Mouse (Mus musculus): ENCODE results near the gene Prr12. TPM values are rescaled to one million over a fixed set of nuclear protein-coding genes. Genes with fewer than 3 reads are reported as not detected.

The Prr12 gene
- polyA plus RNA-seq, 1 experiment from 2014 or later, result 3.4 TPM

GRCm38 (mm10) chr7:44996672-44997071 lies 56.0 kb downstream of the Prr12 start:
- Histone ChIP-seq H3K36me3 (ENCODE audit: control insufficient read depth, insufficient read depth, low read length) (peaks cover 8% of the 10 kb centered on the region; the same call in 1 of the 2 replicates), H3K9me3 (ENCODE audit: control insufficient read depth, low read length) (no peaks in the 10 kb centered on the region), H3K27ac (replicated peaks) (peak overlapping the region; percentile 56), H3K4me1 (replicated peaks; ENCODE audit: control insufficient read depth, insufficient read depth) (peaks cover 8% of the 10 kb centered on the region), H3K4me2 (replicated peaks; ENCODE audit: low read depth) (peak overlapping the region; percentile 79), H3K9ac (ENCODE audit: low read length) (peak overlapping the region; percentile 74), H3K27me3 (ENCODE audit: control insufficient read depth, insufficient read depth, low read length) (no peaks in the 10 kb centered on the region), H3K4me3 (ENCODE audit: low read depth, low read length) (peak overlapping the region; percentile 67)
- TF ChIP-seq EP300 (optimal IDR thresholded peaks at IDR 0.05) (no peak), CTCF (IDR thresholded peaks at IDR 0.05; ENCODE audit: low read depth) (no peak)
- 8% methylated on average over 10 of the region's 10 CpGs for WGBS
- DNase-seq (ENCODE audit: low spot score) (no peak), ATAC-seq (ENCODE audit: low FRiP score, low TSS enrichment) (no peak)

GRCm38 (mm10) chr7:44986879-44987718 lies 65.6 kb downstream of the Prr12 start:
- H3K4me1 ChIP-seq (replicated peaks; ENCODE audit: control insufficient read depth, insufficient read depth), result no peaks in the 10 kb centered on the region
- peak overlapping the region; percentile 67 for H3K9ac ChIP-seq (ENCODE audit: low read length)
- peak overlapping the region; percentile 82 for H3K27ac ChIP-seq (replicated peaks)
- peaks cover 3% of the 10 kb centered on the region; the same call in 1 of the 2 replicates for H3K36me3 ChIP-seq (ENCODE audit: control insufficient read depth, insufficient read depth, low read length)
- H3K9me3 ChIP-seq (ENCODE audit: control insufficient read depth, low read length), result no peaks in the 10 kb centered on the region
- no peaks in the 10 kb centered on the region for H3K27me3 ChIP-seq (ENCODE audit: control insufficient read depth, insufficient read depth, low read length)
- TF ChIP-seq CTCF (IDR thresholded peaks at IDR 0.05; ENCODE audit: low read depth) (no peak), EP300 (optimal IDR thresholded peaks at IDR 0.05) (no peak)
- ATAC-seq (ENCODE audit: low FRiP score, low TSS enrichment) (peak; percentile 53), DNase-seq (ENCODE audit: low spot score) (no peak)
- H3K4me3 ChIP-seq (ENCODE audit: low read depth, low read length), result peak overlapping the region; percentile 51
- WGBS, result under 1% methylated on average over 29 of the region's 29 CpGs
- peak overlapping the region; percentile 53 for H3K4me2 ChIP-seq (replicated peaks; ENCODE audit: low read depth)

- Histone ChIP-seq H3K4me2 (replicated peaks; ENCODE audit: low read depth) (peak within 1 kb of the TSS; percentile 86), H3K9me3 (ENCODE audit: control insufficient read depth, low read length) (no peaks in the 10 kb centered on the region), H3K4me3 (ENCODE audit: low read depth, low read length) (peak within 1 kb of the TSS; percentile 90), H3K36me3 (ENCODE audit: control insufficient read depth, insufficient read depth, low read length) (peaks cover 11% of the 10 kb centered on the region), H3K27ac (replicated peaks) (peak within 1 kb of the TSS; percentile 96), H3K27me3 (ENCODE audit: control insufficient read depth, insufficient read depth, low read length) (no peaks in the 10 kb centered on the region), H3K9ac (ENCODE audit: low read length) (peak within 1 kb of the TSS; percentile 93), H3K4me1 (replicated peaks; ENCODE audit: control insufficient read depth, insufficient read depth) (no peaks in the 10 kb centered on the region)
- ATAC-seq (ENCODE audit: low FRiP score, low TSS enrichment) (peak; percentile 97), DNase-seq (ENCODE audit: low spot score) (peak; percentile 98)
- TF ChIP-seq CTCF (IDR thresholded peaks at IDR 0.05; ENCODE audit: low read depth) (no peak), EP300 (optimal IDR thresholded peaks at IDR 0.05) (peak; percentile 90)
- under 1% methylated on average over 42 of the region's 42 CpGs for WGBS
Observed at GRCm38 (mm10) chr7:44986192-44986878, 66.3 kb downstream of the Prr12 start, which contains the start of gene Prmt1. TSS of gene Prmt1 (minus strand) at chr7:44986568.

- under 1% methylated on average over 38 of the region's 45 CpGs for WGBS
- ATAC-seq (ENCODE audit: low FRiP score, low TSS enrichment), result no peak
- peak; percentile 75 for DNase-seq (ENCODE audit: low spot score)
- Histone ChIP-seq H3K36me3 (ENCODE audit: control insufficient read depth, insufficient read depth, low read length) (peaks cover 15% of the 10 kb centered on the region), H3K9ac (ENCODE audit: low read length) (peak overlapping the region; percentile 93), H3K27ac (replicated peaks) (peak overlapping the region; percentile 96), H3K4me3 (ENCODE audit: low read depth, low read length) (peak overlapping the region; percentile 90), H3K27me3 (ENCODE audit: control insufficient read depth, insufficient read depth, low read length) (no peaks in the 10 kb centered on the region), H3K4me2 (replicated peaks; ENCODE audit: low read depth) (peak overlapping the region; percentile 86), H3K9me3 (ENCODE audit: control insufficient read depth, low read length) (no peaks in the 10 kb centered on the region), H3K4me1 (replicated peaks; ENCODE audit: control insufficient read depth, insufficient read depth) (no peaks in the 10 kb centered on the region)
- peak; percentile 62 for TF ChIP-seq CTCF (IDR thresholded peaks at IDR 0.05; ENCODE audit: low read depth)
- TF ChIP-seq EP300 (optimal IDR thresholded peaks at IDR 0.05), result no peak
Observed at GRCm38 (mm10) chr7:44985595-44986191, 67.0 kb downstream of the Prr12 start.

GRCm38 (mm10) chr7:44984833-44985164 lies 67.9 kb downstream of the Prr12 start:
- DNase-seq (ENCODE audit: low spot score), result no peak
- no peak overlapping the region for H3K4me3 ChIP-seq (ENCODE audit: low read depth, low read length)
- no peak for TF ChIP-seq CTCF (IDR thresholded peaks at IDR 0.05; ENCODE audit: low read depth)
- TF ChIP-seq EP300 (optimal IDR thresholded peaks at IDR 0.05), result no peak
- no peak for ATAC-seq (ENCODE audit: low FRiP score, low TSS enrichment)
- peaks cover 15% of the 10 kb centered on the region for H3K36me3 ChIP-seq (ENCODE audit: control insufficient read depth, insufficient read depth, low read length)
- H3K9me3 ChIP-seq (ENCODE audit: control insufficient read depth, low read length), result no peaks in the 10 kb centered on the region
- 22% methylated on average over 3 of the region's 3 CpGs for WGBS
- peak overlapping the region; percentile 24; the same call in 1 of the 2 replicates for H3K27ac ChIP-seq (replicated peaks)
- H3K27me3 ChIP-seq (ENCODE audit: control insufficient read depth, insufficient read depth, low read length), result no peaks in the 10 kb centered on the region
- H3K4me2 ChIP-seq (replicated peaks; ENCODE audit: low read depth), result 0 out of 2 replicates have a peak overlapping the region, but pooled peaks have one; percentile 3
- no peak overlapping the region for H3K9ac ChIP-seq (ENCODE audit: low read length)
- no peaks in the 10 kb centered on the region for H3K4me1 ChIP-seq (replicated peaks; ENCODE audit: control insufficient read depth, insufficient read depth)

All from stomach, postnatal 0 days (tissue).